Mouse (Mus musculus): ENCODE data around the gene Rnf25. TPM values are rescaled to one million over a fixed set of nuclear protein-coding genes. Genes with fewer than 3 reads are reported as not detected.

The Rnf25 gene
- polyA plus RNA-seq, 1 experiment from 2014 or later: 44.3 TPM

DNA sequence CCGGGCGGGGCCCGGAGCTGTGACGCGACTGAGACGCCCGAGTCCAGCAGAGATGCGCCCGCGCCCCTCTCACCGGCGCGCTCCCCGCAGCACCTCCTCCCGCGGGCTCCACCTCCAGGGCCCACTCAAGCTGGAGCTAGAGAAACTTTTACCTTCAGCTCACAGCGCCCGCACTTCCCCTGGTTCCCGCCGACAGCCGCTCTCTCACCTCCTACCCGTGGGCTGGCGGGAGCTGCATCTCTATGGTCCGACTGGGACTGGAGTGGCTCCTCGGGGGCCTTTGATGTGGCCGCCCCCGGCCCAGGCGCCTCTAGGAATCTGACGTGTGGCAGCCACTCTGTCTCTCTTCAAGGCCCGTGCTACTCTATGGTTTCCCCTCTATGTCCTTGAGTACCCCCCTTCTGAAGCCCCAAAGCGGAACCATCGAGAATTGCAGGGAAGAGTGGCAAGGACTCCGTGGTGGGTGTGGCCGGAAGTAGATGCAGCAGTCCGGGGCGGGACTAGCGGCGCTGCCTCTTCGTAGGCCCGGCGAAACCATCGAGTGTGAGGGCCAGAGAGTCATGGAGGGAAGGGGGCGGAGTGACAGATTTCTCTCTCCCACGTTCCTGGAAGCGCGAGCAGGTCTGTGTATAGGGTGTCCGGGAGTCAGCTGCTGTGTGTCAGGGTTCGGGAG is 13.3 kb downstream of the Rnf25 start, which contains the start of the genes Zfp142 and Bcs1l:
TSS of gene Zfp142 (minus strand) at position 474 of the 673 bp plus-strand sequence.
TSS of gene Bcs1l (plus strand) at position 517 of the 673 bp plus-strand sequence.
- WGBS: under 1% methylated on average over 45 of the region's 48 CpGs
- H3K36me3 ChIP-seq (ENCODE audit: control insufficient read depth, insufficient read depth): peaks cover 18% of the 10 kb centered on the region
- no peaks in the 10 kb centered on the region for H3K27me3 ChIP-seq (replicated peaks; ENCODE audit: control insufficient read depth, insufficient read depth, low read length)
- ATAC-seq: peak; percentile 99
- peak within 1 kb of the TSS; percentile 74 for H3K4me3 ChIP-seq (replicated peaks; ENCODE audit: low read length)
- H3K9ac ChIP-seq (replicated peaks; ENCODE audit: low read depth, low read length): peak within 1 kb of the TSS; percentile 72
- peak within 1 kb of the TSS; percentile 83 for H3K27ac ChIP-seq (ENCODE audit: low read length)
- no peaks in the 10 kb centered on the region for H3K9me3 ChIP-seq (ENCODE audit: control insufficient read depth, low read length)
- peaks cover 28% of the 10 kb centered on the region for H3K4me1 ChIP-seq (replicated peaks; ENCODE audit: control insufficient read depth, insufficient read depth, low read length)
- H3K4me2 ChIP-seq (ENCODE audit: low read length): peak within 1 kb of the TSS; percentile 64

DNA sequence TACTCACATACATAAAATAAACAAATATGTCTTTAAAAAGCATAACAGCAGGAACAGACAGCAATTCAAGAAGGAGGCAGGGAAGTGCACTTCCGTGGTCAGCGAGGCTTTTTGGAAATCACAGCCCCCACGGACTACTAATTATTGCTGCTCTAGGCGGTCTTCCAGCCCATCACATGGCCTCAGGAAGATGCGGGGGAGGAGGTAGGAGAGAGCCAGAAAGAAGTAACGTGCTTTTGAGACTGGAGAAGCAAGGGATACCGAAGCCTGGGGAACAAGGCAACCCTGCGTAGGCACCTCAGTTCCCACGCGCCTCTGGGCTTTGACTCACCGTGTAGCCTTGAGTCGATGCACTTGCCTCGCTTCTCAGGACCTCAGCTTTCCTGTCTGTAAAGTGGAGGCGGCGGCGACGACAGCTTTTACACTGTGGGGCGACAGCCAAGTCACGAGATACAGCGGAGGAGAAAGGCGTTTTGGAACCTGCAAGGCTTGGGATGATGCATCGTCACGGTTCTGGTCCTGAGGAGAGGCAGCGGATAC is 13.9 kb downstream of the Rnf25 start:
- H3K9ac ChIP-seq (replicated peaks; ENCODE audit: low read depth, low read length): peak overlapping the region; percentile 72
- WGBS: 0% methylated on average over 24 of the region's 24 CpGs
- no peaks in the 10 kb centered on the region for H3K9me3 ChIP-seq (ENCODE audit: control insufficient read depth, low read length)
- H3K27ac ChIP-seq (ENCODE audit: low read length): peak overlapping the region; percentile 83
- no peak; the same call in 1 of the 2 replicates for ATAC-seq
- peak overlapping the region; percentile 74 for H3K4me3 ChIP-seq (replicated peaks; ENCODE audit: low read length)
- H3K4me2 ChIP-seq (ENCODE audit: low read length): peak overlapping the region; percentile 64
- no peaks in the 10 kb centered on the region for H3K27me3 ChIP-seq (replicated peaks; ENCODE audit: control insufficient read depth, insufficient read depth, low read length)
- H3K4me1 ChIP-seq (replicated peaks; ENCODE audit: control insufficient read depth, insufficient read depth, low read length): peaks cover 28% of the 10 kb centered on the region
- peaks cover 18% of the 10 kb centered on the region for H3K36me3 ChIP-seq (ENCODE audit: control insufficient read depth, insufficient read depth)

DNA sequence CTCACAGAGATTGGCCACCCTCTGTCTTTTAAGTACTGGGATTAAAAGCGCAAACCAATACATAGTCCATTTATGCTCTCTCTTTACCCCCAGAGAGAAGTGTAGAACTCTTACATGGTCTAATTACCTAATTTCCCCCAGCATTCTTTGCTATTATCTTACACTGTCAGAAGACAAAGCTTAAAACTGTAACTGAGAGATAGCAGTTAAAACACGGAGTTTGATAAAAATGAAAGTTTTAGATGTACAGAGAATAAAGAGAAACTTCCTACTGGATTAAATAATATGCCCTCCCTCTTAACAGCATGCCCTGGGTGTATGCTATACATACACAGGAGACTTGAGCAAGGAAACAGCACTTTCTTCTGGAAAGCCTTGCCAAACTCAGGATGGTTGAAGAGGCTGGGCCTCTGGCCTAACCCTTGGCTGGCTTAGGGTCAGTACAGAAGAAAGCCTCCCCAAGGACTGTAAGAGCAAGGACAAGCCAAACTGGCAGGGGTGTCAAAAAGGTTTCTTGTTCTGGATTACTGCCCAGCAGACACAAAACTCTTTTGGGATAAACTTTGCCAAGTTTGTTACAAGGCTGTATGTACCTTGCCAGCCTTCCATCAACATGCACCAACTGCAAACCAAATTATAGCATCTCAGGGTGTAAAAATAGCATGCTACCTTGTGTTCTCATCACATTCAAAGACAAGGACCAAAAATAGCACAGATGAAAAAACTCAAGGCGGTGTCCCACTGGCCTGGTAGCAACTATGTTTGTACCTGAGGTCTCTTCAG is 16.4 kb downstream of the Rnf25 start:
- 94% methylated on average over 3 of the region's 3 CpGs for WGBS
- Histone ChIP-seq H3K9me3 (ENCODE audit: control insufficient read depth, low read length) (no peaks in the 10 kb centered on the region), H3K27ac (ENCODE audit: low read length) (no peak overlapping the region), H3K4me3 (replicated peaks; ENCODE audit: low read length) (no peak overlapping the region), H3K36me3 (ENCODE audit: control insufficient read depth, insufficient read depth) (peaks cover 1% of the 10 kb centered on the region; the same call in 1 of the 2 replicates), H3K4me2 (ENCODE audit: low read length) (no peak overlapping the region), H3K27me3 (replicated peaks; ENCODE audit: control insufficient read depth, insufficient read depth, low read length) (no peaks in the 10 kb centered on the region), H3K9ac (replicated peaks; ENCODE audit: low read depth, low read length) (no peak overlapping the region), H3K4me1 (replicated peaks; ENCODE audit: control insufficient read depth, insufficient read depth, low read length) (peaks cover 28% of the 10 kb centered on the region)
- no peak for ATAC-seq

GRCm38 (mm10) chr1:74582621-74583020 is 18.6 kb downstream of the Rnf25 start:
- peaks cover 7% of the 10 kb centered on the region; the same call in 1 of the 2 replicates for H3K36me3 ChIP-seq (ENCODE audit: control insufficient read depth, insufficient read depth)
- no peak for ATAC-seq
- WGBS: 77% methylated on average over 3 of the region's 3 CpGs

GRCm38 (mm10) chr1:74569739-74570719 is 31.2 kb downstream of the Rnf25 start:
- no peaks in the 10 kb centered on the region for H3K4me1 ChIP-seq (replicated peaks; ENCODE audit: control insufficient read depth, insufficient read depth, low read length)
- ATAC-seq: no peak
- no peaks in the 10 kb centered on the region for H3K27me3 ChIP-seq (replicated peaks; ENCODE audit: control insufficient read depth, insufficient read depth, low read length)
- no peaks in the 10 kb centered on the region for H3K9me3 ChIP-seq (ENCODE audit: control insufficient read depth, low read length)
- H3K4me2 ChIP-seq (ENCODE audit: low read length): no peak overlapping the region
- H3K27ac ChIP-seq (ENCODE audit: low read length): no peak overlapping the region
- WGBS: 91% methylated on average over 29 of the region's 29 CpGs
- H3K36me3 ChIP-seq (ENCODE audit: control insufficient read depth, insufficient read depth): peaks cover 48% of the 10 kb centered on the region
- H3K9ac ChIP-seq (replicated peaks; ENCODE audit: low read depth, low read length): no peak overlapping the region
- no peak overlapping the region for H3K4me3 ChIP-seq (replicated peaks; ENCODE audit: low read length)

More at GRCm38 (mm10) chr1:74582621-74583020, 18.6 kb downstream of the Rnf25 start:
- Histone ChIP-seq H3K27me3 (replicated peaks; ENCODE audit: control insufficient read depth, insufficient read depth, low read length) (no peaks in the 10 kb centered on the region), H3K4me3 (replicated peaks; ENCODE audit: low read length) (no peak overlapping the region), H3K27ac (ENCODE audit: low read length) (no peak overlapping the region), H3K9me3 (ENCODE audit: control insufficient read depth, low read length) (no peaks in the 10 kb centered on the region), H3K9ac (replicated peaks; ENCODE audit: low read depth, low read length) (no peak overlapping the region), H3K4me1 (replicated peaks; ENCODE audit: control insufficient read depth, insufficient read depth, low read length) (peaks cover 20% of the 10 kb centered on the region), H3K4me2 (ENCODE audit: low read length) (no peak overlapping the region)

DNA sequence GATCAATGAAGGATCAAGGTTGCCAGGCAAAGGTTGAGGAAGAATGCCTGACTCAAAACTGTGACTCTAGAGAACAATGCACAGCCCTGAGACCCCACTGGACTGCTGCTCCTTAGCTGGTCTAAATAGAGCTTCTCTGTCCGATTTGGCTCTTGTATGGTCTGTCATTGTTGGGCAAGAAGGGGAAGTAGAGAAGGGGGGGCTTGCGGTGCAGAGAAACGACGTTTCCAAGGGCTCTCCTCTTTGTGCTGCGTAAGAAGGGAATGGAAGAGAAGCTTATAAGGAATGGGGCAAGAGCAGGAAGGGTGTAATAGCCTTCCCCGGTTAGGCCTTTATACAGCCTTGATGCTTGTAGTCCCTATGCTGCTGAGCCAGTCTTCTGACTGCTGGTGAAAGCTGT is 35.4 kb downstream of the Rnf25 start:
- no peak overlapping the region for H3K9ac ChIP-seq (replicated peaks; ENCODE audit: low read depth, low read length)
- no peak for ATAC-seq
- peaks cover 33% of the 10 kb centered on the region for H3K36me3 ChIP-seq (ENCODE audit: control insufficient read depth, insufficient read depth)
- H3K4me2 ChIP-seq (ENCODE audit: low read length): no peak overlapping the region
- H3K4me3 ChIP-seq (replicated peaks; ENCODE audit: low read length): no peak overlapping the region
- no peak overlapping the region for H3K27ac ChIP-seq (ENCODE audit: low read length)
- no peaks in the 10 kb centered on the region for H3K9me3 ChIP-seq (ENCODE audit: control insufficient read depth, low read length)
- WGBS: 80% methylated on average over 6 of the region's 6 CpGs
- no peaks in the 10 kb centered on the region for H3K27me3 ChIP-seq (replicated peaks; ENCODE audit: control insufficient read depth, insufficient read depth, low read length)
- no peaks in the 10 kb centered on the region for H3K4me1 ChIP-seq (replicated peaks; ENCODE audit: control insufficient read depth, insufficient read depth, low read length)

GRCm38 (mm10) chr1:74559061-74559460 is 42.1 kb downstream of the Rnf25 start:
- no peaks in the 10 kb centered on the region; the same call in 1 of the 2 replicates for H3K36me3 ChIP-seq (ENCODE audit: control insufficient read depth, insufficient read depth)
- H3K27me3 ChIP-seq (replicated peaks; ENCODE audit: control insufficient read depth, insufficient read depth, low read length): no peaks in the 10 kb centered on the region
- no peaks in the 10 kb centered on the region for H3K4me1 ChIP-seq (replicated peaks; ENCODE audit: control insufficient read depth, insufficient read depth, low read length)
- WGBS: 92% methylated on average over 5 of the region's 5 CpGs
- H3K4me2 ChIP-seq (ENCODE audit: low read length): no peak overlapping the region
- no peak overlapping the region for H3K4me3 ChIP-seq (replicated peaks; ENCODE audit: low read length)
- H3K9ac ChIP-seq (replicated peaks; ENCODE audit: low read depth, low read length): no peak overlapping the region
- H3K9me3 ChIP-seq (ENCODE audit: control insufficient read depth, low read length): no peaks in the 10 kb centered on the region
- no peak for ATAC-seq
- no peak overlapping the region for H3K27ac ChIP-seq (ENCODE audit: low read length)

- no peaks in the 10 kb centered on the region for H3K36me3 ChIP-seq (ENCODE audit: control insufficient read depth, insufficient read depth)
- no peak for ATAC-seq
- H3K27me3 ChIP-seq (replicated peaks; ENCODE audit: control insufficient read depth, insufficient read depth, low read length): no peaks in the 10 kb centered on the region
- no peaks in the 10 kb centered on the region for H3K9me3 ChIP-seq (ENCODE audit: control insufficient read depth, low read length)
- H3K27ac ChIP-seq (ENCODE audit: low read length): no peak within 1 kb of the TSS
- H3K4me1 ChIP-seq (replicated peaks; ENCODE audit: control insufficient read depth, insufficient read depth, low read length): peaks cover 11% of the 10 kb centered on the region
- no peak within 1 kb of the TSS; the same call in 1 of the 2 replicates for H3K4me2 ChIP-seq (ENCODE audit: low read length)
- 23% methylated on average over 4 of the region's 4 CpGs for WGBS
- H3K4me3 ChIP-seq (replicated peaks; ENCODE audit: low read length): no peak within 1 kb of the TSS
- no peak within 1 kb of the TSS for H3K9ac ChIP-seq (replicated peaks; ENCODE audit: low read depth, low read length)
These were observed 57.0 kb downstream of the Rnf25 start, which contains the start of gene Usp37 for GRCm38 (mm10) chr1:74544184-74544583. Gene Usp37 (minus strand): TSS chr1:74544284.
